Mouse (Mus musculus) CH12.LX (cell line): ENCODE measurements around the gene P4ha1. TPM values are rescaled to one million over a fixed set of nuclear protein-coding genes. Genes with fewer than 3 reads are reported as not detected.

Source experiments
- DNase-seq: peaks from one replicate; pipeline ENCODE4 v3.0.0-alpha.2; 2013; ENCODE audit errors: extremely low read depth
- H3K27ac ChIP-seq: 2 replicates; pipeline ENCODE4 v1.5.1; 2012; ENCODE audit warnings: low read depth, mild to moderate bottlenecking, control low read depth, moderate library complexity; ENCODE audit not compliant: insufficient read depth
- H3K27me3 ChIP-seq: replicated peaks from 2 replicates; pipeline ENCODE3; 2012; ENCODE audit warnings: inconsistent platforms
- H3K36me3 ChIP-seq, 2 experiments: replicated peaks in 1 of 2; 2 replicates each; pipeline versions ENCODE3 to v1.6.1; 2012; ENCODE audit warnings: inconsistent platforms in 1 of 2, low read length in 1 of 2, mild to moderate bottlenecking in 1 of 2, mixed read lengths in 1 of 2, moderate library complexity in 1 of 2; ENCODE audit not compliant: control insufficient read depth in 1 of 2, insufficient read depth in 1 of 2
- H3K4me1 ChIP-seq, 2 experiments: 2 replicates each; pipeline ENCODE4 v1.6.1; 2012; ENCODE audit warnings: inconsistent platforms in 1 of 2, moderate library complexity in 1 of 2; ENCODE audit not compliant: insufficient read depth in 2 of 2, control insufficient read depth in 1 of 2
- H3K4me2 ChIP-seq: 2 replicates; pipeline ENCODE4 v1.6.1; 2012; ENCODE audit warnings: low read depth, mild to moderate bottlenecking, control low read depth; ENCODE audit not compliant: poor library complexity, insufficient read depth, severe bottlenecking
- H3K4me3 ChIP-seq, 3 experiments: fragments of 150-350 bp in 1 of 3; sonication (generic) in 1 of 3; replicated peaks in 1 of 3; 2 replicates each; pipeline versions ENCODE3 to v1.5.1; 2011 to 2012; ENCODE audit warnings: low read depth in 2 of 3, low read length in 2 of 3, mild to moderate bottlenecking in 2 of 3, moderate library complexity in 2 of 3, control low read depth in 1 of 3, improper control_type of control experiment in 1 of 3, inconsistent platforms in 1 of 3, mixed read lengths in 1 of 3; ENCODE audit not compliant: poor library complexity in 1 of 3
- H3K79me2 ChIP-seq: replicated peaks from 2 replicates; pipeline ENCODE4 v1.6.1; 2012; ENCODE audit warnings: mild to moderate bottlenecking, moderate library complexity; ENCODE audit not compliant: control insufficient read depth, poor library complexity, insufficient read depth, severe bottlenecking; ENCODE audit errors: extremely low read depth
- H3K9ac ChIP-seq: 2 replicates; pipeline ENCODE4 v1.6.1; 2012; ENCODE audit warnings: low read depth, mild to moderate bottlenecking, control low read depth, moderate library complexity; ENCODE audit not compliant: insufficient read depth
- H3K9me3 ChIP-seq: replicated peaks from 2 replicates; pipeline ENCODE3; 2012; ENCODE audit warnings: low read length, inconsistent platforms, mixed read lengths
- CHD1 ChIP-seq: IDR thresholded peaks from 2 replicates; pipeline ENCODE4 v1.6.1; 2012; ENCODE audit warnings: low read depth, low read length, improper control_type of control experiment, inconsistent platforms
- CHD2 ChIP-seq: IDR thresholded peaks from 2 replicates; pipeline ENCODE4 v1.6.1; 2011; ENCODE audit warnings: low read length, improper control_type of control experiment
- ETS1 ChIP-seq: conservative IDR thresholded peaks from 2 replicates; pipeline ENCODE4 v1.6.1; 2012; ENCODE audit warnings: low read depth, mild to moderate bottlenecking, inconsistent platforms, low read length, improper control_type of control experiment, moderate library complexity
- JUN ChIP-seq: IDR thresholded peaks from 2 replicates; pipeline ENCODE4 v1.6.1; 2011; ENCODE audit warnings: low read depth, mild to moderate bottlenecking, low read length, improper control_type of control experiment, moderate library complexity; ENCODE audit not compliant: insufficient read depth
- MAFK ChIP-seq: IDR thresholded peaks from 2 replicates; pipeline ENCODE4 v1.6.1; 2011; ENCODE audit warnings: low read length, improper control_type of control experiment; ENCODE audit not compliant: insufficient replicate concordance
- MAZ ChIP-seq: IDR thresholded peaks from 2 replicates; pipeline ENCODE4 v1.6.1; 2012; ENCODE audit warnings: low read depth, mild to moderate bottlenecking, inconsistent platforms, low read length, improper control_type of control experiment, moderate library complexity
- MXI1 ChIP-seq: IDR thresholded peaks from 2 replicates; pipeline ENCODE4 v1.6.1; 2011; ENCODE audit warnings: mild to moderate bottlenecking, low read depth, low read length, improper control_type of control experiment
- NELFE ChIP-seq: IDR thresholded peaks from 2 replicates; pipeline ENCODE4 v1.6.1; 2011; ENCODE audit warnings: low read depth, low read length, improper control_type of control experiment
- POLR2A ChIP-seq: IDR thresholded peaks from 2 replicates; pipeline ENCODE4 v1.6.1; 2011; ENCODE audit warnings: low read depth, mild to moderate bottlenecking, improper control_type of control experiment, low read length
- RCOR1 ChIP-seq: conservative IDR thresholded peaks from 2 replicates; pipeline ENCODE4 v1.6.1; 2012; ENCODE audit warnings: low read depth, mild to moderate bottlenecking, inconsistent platforms, low read length, improper control_type of control experiment
- SIN3A ChIP-seq: IDR thresholded peaks from 2 replicates; pipeline ENCODE4 v1.6.1; 2012; ENCODE audit warnings: low read length, improper control_type of control experiment, inconsistent platforms
- TBP ChIP-seq: conservative IDR thresholded peaks from 2 replicates; pipeline ENCODE4 v1.6.1; 2011; ENCODE audit warnings: low read depth, low read length, improper control_type of control experiment
- UBTF ChIP-seq: IDR thresholded peaks from 2 replicates; pipeline ENCODE4 v1.6.1; 2012; ENCODE audit warnings: low read depth, mild to moderate bottlenecking, inconsistent platforms, low read length, improper control_type of control experiment, moderate library complexity
- ZC3H11A ChIP-seq: IDR thresholded peaks from 2 replicates; pipeline ENCODE4 v1.6.1; 2012; ENCODE audit warnings: low read depth, mild to moderate bottlenecking, inconsistent platforms, low read length, improper control_type of control experiment
- ZKSCAN1 ChIP-seq: IDR thresholded peaks from 2 replicates; pipeline ENCODE4 v1.6.1; 2012; ENCODE audit warnings: low read depth, inconsistent platforms, low read length, improper control_type of control experiment, borderline replicate concordance
- ZMIZ1 ChIP-seq: IDR thresholded peaks from 2 replicates; pipeline ENCODE4 v1.6.1; 2012; ENCODE audit warnings: low read depth, mild to moderate bottlenecking, inconsistent platforms, low read length, improper control_type of control experiment
- ZNF384 ChIP-seq: IDR thresholded peaks from 2 replicates; pipeline ENCODE4 v1.6.1; 2012; ENCODE audit warnings: low read depth, low read length, improper control_type of control experiment, inconsistent platforms
- dilution Hi-C: fragments of 300-500 bp; cut with MboI; formaldehyde crosslinking; loops from 2 replicates; pipeline ENCODE4 v1.14.3; 2020; ENCODE audit warnings: low sequenced_read_pairs; ENCODE audit not compliant: extremely low pct_unique_long_range_greater_than_20kb, extremely low pct_ligation_motif_present
- in situ Hi-C: fragments of 300-500 bp; cut with MboI; formaldehyde crosslinking; loops from 3 replicates; pipeline ENCODE4 v1.14.3; 2019; ENCODE audit warnings: low sequenced_read_pairs, low pct_ligation_motif_present, low pct_unique_long_range_greater_than_20kb, mixed read lengths
- polyA plus RNA-seq: library from polyadenylated mRNA; unstranded; fragments of >175 nt; gene quantifications from 2 replicates; pipeline ENCODE4 v1.2.1, GENCODE M21; 2012; ENCODE audit warnings: low read depth; ENCODE audit not compliant: insufficient read length
- total RNA-seq, 2 experiments: library from RNA; depleted of rRNA; stranded (reverse); fragments of 300-350 nt in 1 of 2; fragments of >200 nt in 1 of 2; gene quantifications; 2 replicates each; pipeline ENCODE4 v1.2.3; 2012 to 2014

The P4ha1 gene
- total and polyA plus RNA-seq, 3 experiments = 38.4 to 138 (median 87.2) TPM

- TF ChIP-seq UBTF (peak; percentile 97), NELFE (no peak)
Measured at GRCm38 (mm10) chr10:59323488-59324161, 529 bp downstream of the P4ha1 start (continued).

DNA sequence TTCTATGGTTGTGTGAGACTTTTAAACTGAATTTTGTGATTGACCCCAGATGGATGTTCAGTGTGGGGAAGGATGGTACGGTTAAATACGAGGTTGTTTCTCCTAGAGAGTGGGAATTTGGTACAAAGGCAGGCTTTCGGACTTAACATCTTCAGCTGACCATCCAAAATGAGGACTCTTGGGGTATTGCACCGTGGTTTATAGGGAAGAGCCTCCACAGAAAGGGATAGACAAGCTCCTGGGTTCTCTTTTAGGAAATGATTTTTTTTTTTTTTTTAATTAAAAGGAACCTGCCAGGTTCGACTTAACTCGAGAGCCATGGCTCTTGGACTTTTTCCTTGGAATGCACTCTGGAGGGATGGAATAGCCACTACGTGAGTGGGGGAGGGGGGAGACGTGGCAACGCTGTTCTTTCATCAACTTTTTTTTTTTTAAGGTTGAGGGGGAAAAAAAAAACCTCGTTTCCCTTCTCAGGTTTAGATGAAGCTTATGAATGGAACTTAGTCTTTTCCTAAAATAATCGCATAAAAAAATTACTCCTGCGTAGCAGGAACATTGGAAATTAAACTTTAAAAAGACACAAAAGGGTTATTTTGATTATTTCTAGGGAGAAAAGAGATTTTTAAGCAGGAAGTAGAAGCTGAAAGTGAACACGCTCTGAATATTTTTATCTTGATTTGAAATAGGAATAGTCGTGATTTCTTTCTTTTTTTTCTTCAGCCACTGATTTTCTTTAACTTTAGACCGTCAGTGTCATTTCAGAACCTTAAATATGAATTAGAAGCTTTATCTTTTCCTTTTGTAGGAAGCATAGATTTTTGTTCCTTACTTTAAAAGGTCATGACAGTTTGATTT is 1.4 kb downstream of the P4ha1 start:
- Histone ChIP-seq H3K27ac (peak overlapping the region; percentile 72), H3K4me1 (peaks cover 0 to 34% of the 10 kb centered on the region in 2 experiments; a peak in 2 of 4 replicates), H3K4me2 (peak overlapping the region; percentile 89), H3K9ac (peak overlapping the region; percentile 88), H3K4me3 (peak overlapping the region; percentile 73 to 86 (median 74)), H3K27me3 (no peaks in the 10 kb centered on the region), H3K79me2 (peaks cover 35% of the 10 kb centered on the region), H3K36me3 (peaks cover 0 to 10% of the 10 kb centered on the region in 2 experiments), H3K9me3 (no peaks in the 10 kb centered on the region)
- in situ Hi-C loops (no loop called here), dilution Hi-C loops (no loop called here)
- peak; percentile 98 for TF ChIP-seq ZNF384
- no peak for TF ChIP-seq ZKSCAN1
- peak; percentile 73 for TF ChIP-seq CHD2
- TF ChIP-seq SIN3A = peak; percentile 48; the same call in 1 of the 2 replicates
- peak; percentile 52 for DNase-seq

DNA sequence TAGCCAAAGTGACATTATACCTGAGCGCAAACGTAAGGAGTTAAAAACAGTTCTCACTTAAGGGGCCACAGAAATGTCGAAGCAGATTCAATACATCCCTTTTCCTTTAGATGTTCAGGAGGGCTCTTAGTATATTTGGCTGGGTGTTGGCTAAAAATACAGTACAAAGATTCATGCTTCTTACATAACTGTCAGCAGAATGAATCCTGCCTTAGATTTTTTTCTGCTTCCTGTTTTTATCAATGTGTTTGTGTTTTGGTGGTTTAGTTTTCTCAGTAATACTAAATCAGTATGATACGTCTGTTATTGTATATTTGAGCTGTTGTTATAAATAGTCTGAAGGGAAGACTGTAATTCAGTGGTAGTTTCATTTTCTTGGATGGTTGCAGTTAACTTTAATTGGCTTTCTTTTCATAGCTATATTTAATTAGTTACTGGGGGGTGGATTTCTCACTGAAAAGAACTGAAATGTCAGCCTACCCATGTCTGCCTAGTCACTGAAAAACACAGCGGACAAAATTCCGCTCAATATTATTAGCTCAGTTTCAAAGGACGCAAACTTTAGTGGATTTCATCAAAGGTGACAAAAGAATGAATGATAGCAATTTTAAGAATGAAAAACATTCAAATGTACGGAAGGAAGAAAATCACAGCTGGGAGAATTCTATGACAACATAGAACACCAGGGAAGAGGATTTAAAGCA is 3.7 kb downstream of the P4ha1 start:
- Histone ChIP-seq H3K27ac (no peak overlapping the region), H3K4me2 (no peak overlapping the region; the same call in 1 of the 2 replicates), H3K9ac (no peak overlapping the region), H3K27me3 (no peaks in the 10 kb centered on the region), H3K36me3 (peaks cover 0 to 15% of the 10 kb centered on the region in 2 experiments), H3K4me3 (no peak overlapping the region), H3K79me2 (peaks cover 49% of the 10 kb centered on the region), H3K9me3 (no peaks in the 10 kb centered on the region), H3K4me1 (peaks cover 0 to 51% of the 10 kb centered on the region in 2 experiments; a peak in 2 of 4 replicates)
- dilution Hi-C loops (no loop called here), in situ Hi-C loops (no loop called here)
- TF ChIP-seq RCOR1 = no peak
- TF ChIP-seq UBTF = no peak
- no peak for TF ChIP-seq ZC3H11A
- no peak for TF ChIP-seq POLR2A
- no peak for TF ChIP-seq MAFK
- no peak for TF ChIP-seq MAZ
- no peak for TF ChIP-seq TBP
- no peak for TF ChIP-seq MXI1
- no peak for TF ChIP-seq CHD1
- no peak for TF ChIP-seq JUN
- TF ChIP-seq CHD2 = no peak
- no peak for TF ChIP-seq ETS1
- no peak for TF ChIP-seq ZMIZ1
- no peak for DNase-seq
